Mouse (Mus musculus) midbrain, embryonic 16.5 days (tissue): ENCODE measurements around the gene Zdhhc7. TPM values are rescaled to one million over a fixed set of nuclear protein-coding genes. Genes with fewer than 3 reads are reported as not detected.

Experiments
- ATAC-seq: fragments of 200-750 bp; cut with Nextera tagmentation; 2 replicates; pipeline ENCODE4 v1.8.0; 2017; ENCODE audit warnings: moderate TSS enrichment
- H3K27ac ChIP-seq: fragments of 300-500 bp; sonication (generic); 2 replicates; pipeline ENCODE4 v1.5.1; 2014; ENCODE audit warnings: mild to moderate bottlenecking, low read length, mixed read lengths
- H3K27me3 ChIP-seq: fragments of 300-500 bp; sonication (generic); 2 replicates; pipeline ENCODE4 v1.6.1; 2014; ENCODE audit warnings: low read depth, low read length, mixed read lengths; ENCODE audit not compliant: control insufficient read depth, insufficient read depth
- H3K36me3 ChIP-seq: fragments of 300-500 bp; sonication (generic); 2 replicates; pipeline ENCODE4 v1.6.1; 2014; ENCODE audit warnings: mild to moderate bottlenecking, low read length, moderate library complexity, mixed read lengths; ENCODE audit not compliant: control insufficient read depth, insufficient read depth
- H3K4me1 ChIP-seq: fragments of 300-500 bp; sonication (generic); 2 replicates; pipeline ENCODE4 v1.6.1; 2014; ENCODE audit warnings: mild to moderate bottlenecking, low read length, mixed read lengths; ENCODE audit not compliant: control insufficient read depth, insufficient read depth
- H3K4me2 ChIP-seq: fragments of 300-500 bp; sonication (generic); 2 replicates; pipeline ENCODE4 v1.6.1; 2014; ENCODE audit warnings: mild to moderate bottlenecking, low read length, mixed read lengths
- H3K4me3 ChIP-seq: fragments of 300-500 bp; sonication (generic); 2 replicates; pipeline ENCODE4 v1.5.1; 2014; ENCODE audit warnings: low read depth, mild to moderate bottlenecking, low read length, moderate library complexity, mixed read lengths
- H3K9ac ChIP-seq: fragments of 300-500 bp; sonication (generic); 2 replicates; pipeline ENCODE4 v1.6.1; 2014; ENCODE audit warnings: low read depth, low read length, mixed read lengths
- H3K9me3 ChIP-seq: fragments of 300-500 bp; sonication (generic); replicated peaks from 2 replicates; pipeline ENCODE4 v1.6.1; 2014; ENCODE audit warnings: mild to moderate bottlenecking, low read length, mixed read lengths; ENCODE audit not compliant: control insufficient read depth, poor library complexity, severe bottlenecking
- WGBS: fragments of 180-500 bp; shearing (Covaris S2); extraction: QIAGEN DNeasy Blood & Tissue Kit; methylation state at CpG from one replicate; pipeline ENCODE4 v1.1.7; 2014; 5-methylcytosine and 5-hydroxymethylcytosine counted together
- polyA plus RNA-seq: library from polyadenylated mRNA; unstranded; fragments of >200 nt; fragmentation: Nextera tagmentation; extraction: Ambion mirVana; gene quantifications from 2 replicates; pipeline ENCODE4 v1.2.1, GENCODE M21; 2015

Gene Zdhhc7
- polyA plus RNA-seq, 1 experiment from 2014 or later: 27.8 TPM

GRCm38 (mm10) chr8:120071684-120072083 is 29.6 kb downstream of the Zdhhc7 start:
- no peaks in the 10 kb centered on the region for H3K27me3 ChIP-seq
- 0 out of 2 replicates have a peak, but pooled peaks cover 2% of the 10 kb centered on the region for H3K4me1 ChIP-seq
- peak; percentile 78 for ATAC-seq
- H3K4me2 ChIP-seq: no peak overlapping the region
- H3K9me3 ChIP-seq: no peaks in the 10 kb centered on the region
- WGBS: 26% methylated on average over 4 of the region's 4 CpGs
- no peak overlapping the region for H3K9ac ChIP-seq
- no peak overlapping the region for H3K27ac ChIP-seq
- no peak overlapping the region for H3K4me3 ChIP-seq
- H3K36me3 ChIP-seq: no peaks in the 10 kb centered on the region

GRCm38 (mm10) chr8:120067936-120068668 is 33.2 kb downstream of the Zdhhc7 start:
- Histone ChIP-seq H3K27ac (no peak overlapping the region), H3K27me3 (no peaks in the 10 kb centered on the region), H3K4me3 (no peak overlapping the region), H3K36me3 (no peaks in the 10 kb centered on the region), H3K9ac (no peak overlapping the region), H3K4me2 (no peak overlapping the region), H3K4me1 (no peaks in the 10 kb centered on the region), H3K9me3 (no peaks in the 10 kb centered on the region)
- no peak for ATAC-seq
- 59% methylated on average over 19 of the region's 19 CpGs for WGBS

- no peak for ATAC-seq
- no peaks in the 10 kb centered on the region for H3K27me3 ChIP-seq
- 91% methylated on average over 4 of the region's 4 CpGs for WGBS
- H3K36me3 ChIP-seq: no peaks in the 10 kb centered on the region
- H3K4me2 ChIP-seq: no peak overlapping the region
- H3K9ac ChIP-seq: no peak overlapping the region
- no peak overlapping the region for H3K27ac ChIP-seq
- H3K9me3 ChIP-seq: no peaks in the 10 kb centered on the region
- no peak overlapping the region for H3K4me3 ChIP-seq
- H3K4me1 ChIP-seq: no peaks in the 10 kb centered on the region
Measured at GRCm38 (mm10) chr8:120066226-120066625, 35.1 kb downstream of the Zdhhc7 start.

- H3K36me3 ChIP-seq: no peaks in the 10 kb centered on the region
- no peak for ATAC-seq
- WGBS: 92% methylated on average over 8 of the region's 8 CpGs
Measured at GRCm38 (mm10) chr8:120065611-120066010, 35.7 kb downstream of the Zdhhc7 start.

GRCm38 (mm10) chr8:120063326-120063725 is 38.0 kb downstream of the Zdhhc7 start:
- no peak overlapping the region for H3K4me3 ChIP-seq
- H3K27me3 ChIP-seq: no peaks in the 10 kb centered on the region
- ATAC-seq: no peak
- no peaks in the 10 kb centered on the region for H3K9me3 ChIP-seq
- WGBS: 85% methylated on average over 3 of the region's 3 CpGs
- H3K36me3 ChIP-seq: no peaks in the 10 kb centered on the region
- H3K4me1 ChIP-seq: no peaks in the 10 kb centered on the region
- no peak overlapping the region for H3K9ac ChIP-seq
- H3K4me2 ChIP-seq: no peak overlapping the region
- no peak overlapping the region for H3K27ac ChIP-seq

More at GRCm38 (mm10) chr8:120065611-120066010, 35.7 kb downstream of the Zdhhc7 start:
- Histone ChIP-seq H3K9me3 (no peaks in the 10 kb centered on the region), H3K9ac (no peak overlapping the region), H3K27ac (no peak overlapping the region), H3K27me3 (no peaks in the 10 kb centered on the region), H3K4me3 (no peak overlapping the region), H3K4me2 (no peak overlapping the region), H3K4me1 (no peaks in the 10 kb centered on the region)

GRCm38 (mm10) chr8:120062742-120063141 is 38.5 kb downstream of the Zdhhc7 start:
- H3K36me3 ChIP-seq: no peaks in the 10 kb centered on the region
- H3K4me1 ChIP-seq: no peaks in the 10 kb centered on the region
- H3K27me3 ChIP-seq: no peaks in the 10 kb centered on the region
- H3K9ac ChIP-seq: no peak overlapping the region
- H3K4me3 ChIP-seq: no peak overlapping the region
- WGBS: 90% methylated on average over 14 of the region's 14 CpGs
- H3K4me2 ChIP-seq: no peak overlapping the region
- no peak overlapping the region for H3K27ac ChIP-seq
- ATAC-seq: no peak
- no peaks in the 10 kb centered on the region for H3K9me3 ChIP-seq

GRCm38 (mm10) chr8:120057078-120057477 is 44.2 kb downstream of the Zdhhc7 start:
- ATAC-seq: no peak
- Histone ChIP-seq H3K27ac (no peak overlapping the region), H3K4me3 (no peak overlapping the region), H3K36me3 (no peaks in the 10 kb centered on the region), H3K4me2 (no peak overlapping the region), H3K27me3 (no peaks in the 10 kb centered on the region), H3K9me3 (no peaks in the 10 kb centered on the region), H3K4me1 (no peaks in the 10 kb centered on the region), H3K9ac (no peak overlapping the region)
- 88% methylated on average over 2 of the region's 2 CpGs for WGBS

- Histone ChIP-seq H3K4me1 (no peaks in the 10 kb centered on the region), H3K4me2 (no peak overlapping the region), H3K9ac (no peak overlapping the region), H3K36me3 (no peaks in the 10 kb centered on the region), H3K27ac (no peak overlapping the region), H3K9me3 (no peaks in the 10 kb centered on the region), H3K27me3 (no peaks in the 10 kb centered on the region), H3K4me3 (no peak overlapping the region)
- no peak for ATAC-seq
- WGBS: 88% methylated on average over 3 of the region's 3 CpGs
Measured at GRCm38 (mm10) chr8:120054833-120055232, 46.4 kb downstream of the Zdhhc7 start.

- no peaks in the 10 kb centered on the region for H3K36me3 ChIP-seq
- 86% methylated on average over 8 of the region's 8 CpGs for WGBS
- H3K4me2 ChIP-seq: no peak overlapping the region
- H3K9me3 ChIP-seq: no peaks in the 10 kb centered on the region
- no peaks in the 10 kb centered on the region for H3K4me1 ChIP-seq
- H3K4me3 ChIP-seq: no peak overlapping the region
- no peak overlapping the region for H3K27ac ChIP-seq
- no peaks in the 10 kb centered on the region for H3K27me3 ChIP-seq
- no peak overlapping the region for H3K9ac ChIP-seq
- no peak for ATAC-seq
Measured at GRCm38 (mm10) chr8:120052318-120052717, 49.0 kb downstream of the Zdhhc7 start.
